Mouse (Mus musculus) myocyte (in vitro differentiated cells): ENCODE measurements around the gene Kirrel3. TPM values are rescaled to one million over a fixed set of nuclear protein-coding genes. Genes with fewer than 3 reads are reported as not detected.

Experiments
- H3K27me3 ChIP-seq: one replicate; pipeline ENCODE4 v1.6.1; 2011; ENCODE audit not compliant: control insufficient read depth, insufficient read depth, insufficient read length
- H3K36me3 ChIP-seq: one replicate; pipeline ENCODE4 v1.6.1; 2011; ENCODE audit not compliant: control insufficient read depth, insufficient read depth
- H3K4me2 ChIP-seq: one replicate; pipeline ENCODE4 v1.6.1; 2011; ENCODE audit warnings: low read depth, control low read depth
- H3K4me3 ChIP-seq: one replicate; pipeline ENCODE4 v1.5.1; 2011; ENCODE audit warnings: mild to moderate bottlenecking, control low read depth, moderate library complexity
- H3K79me2 ChIP-seq: one replicate; pipeline ENCODE4 v1.6.1; 2011; ENCODE audit not compliant: control insufficient read depth, insufficient read depth
- H3ac ChIP-seq: one replicate; pipeline ENCODE4 v1.6.1; 2011; ENCODE audit not compliant: control insufficient read depth, insufficient read length
- CEBPB ChIP-seq: IDR thresholded peaks from 2 replicates; pipeline ENCODE4 v1.6.1; 2011; ENCODE audit warnings: mild to moderate bottlenecking, moderate library complexity; ENCODE audit not compliant: poor library complexity, insufficient read depth, severe bottlenecking
- E2F4 ChIP-seq: IDR thresholded peaks from one replicate; pipeline ENCODE4 v1.6.1; 2011; ENCODE audit warnings: mild to moderate bottlenecking, control low read depth, moderate library complexity; ENCODE audit not compliant: insufficient read depth
- MAX ChIP-seq: IDR thresholded peaks from one replicate; pipeline ENCODE4 v1.6.1; 2011; ENCODE audit warnings: low read depth, mild to moderate bottlenecking, control low read depth
- MYOD1 ChIP-seq, 3 experiments: IDR thresholded peaks; one replicate each; pipeline ENCODE4 v1.6.1; 2011; ENCODE audit warnings: control low read depth in 2 of 3, low read depth in 2 of 3, mild to moderate bottlenecking in 2 of 3, moderate library complexity in 1 of 3; ENCODE audit not compliant: insufficient read length in 2 of 3, control insufficient read depth in 1 of 3
- MYOG ChIP-seq, 3 experiments: IDR thresholded peaks; one replicate each; pipeline ENCODE4 v1.6.1; 2011; ENCODE audit warnings: control low read depth in 2 of 3, low read depth in 2 of 3, mild to moderate bottlenecking in 2 of 3; ENCODE audit not compliant: insufficient read length in 2 of 3, control insufficient read depth in 1 of 3, insufficient read depth in 1 of 3
- POLR2A ChIP-seq: IDR thresholded peaks from one replicate; pipeline ENCODE4 v1.6.1; 2011; ENCODE audit warnings: low read depth, mild to moderate bottlenecking, control low read depth, moderate library complexity; ENCODE audit not compliant: insufficient read length
- POLR2AphosphoS2 ChIP-seq: IDR thresholded peaks from one replicate; pipeline ENCODE4 v1.6.1; 2011; ENCODE audit warnings: low read depth, control low read depth; ENCODE audit not compliant: insufficient read length
- REST ChIP-seq: IDR thresholded peaks from one replicate; pipeline ENCODE4 v1.6.1; 2011; ENCODE audit warnings: mild to moderate bottlenecking, control low read depth, moderate library complexity; ENCODE audit not compliant: insufficient read depth, insufficient read length
- SRF ChIP-seq: IDR thresholded peaks from one replicate; pipeline ENCODE4 v1.6.1; 2011; ENCODE audit warnings: low read depth; ENCODE audit not compliant: control insufficient read depth, insufficient read length
- TCF12 ChIP-seq: IDR thresholded peaks from one replicate; pipeline ENCODE4 v1.6.1; 2011; ENCODE audit warnings: mild to moderate bottlenecking, control low read depth; ENCODE audit not compliant: poor library complexity, insufficient read depth, severe bottlenecking
- TCF3 ChIP-seq: IDR thresholded peaks from one replicate; pipeline ENCODE4 v1.6.1; 2011; ENCODE audit warnings: low read depth, control low read depth; ENCODE audit not compliant: insufficient read length
- USF1 ChIP-seq: IDR thresholded peaks from one replicate; pipeline ENCODE4 v1.6.1; 2011; ENCODE audit warnings: low read depth, mild to moderate bottlenecking, control low read depth, moderate library complexity
- polyA plus RNA-seq: library from polyadenylated mRNA; unstranded; fragments of >200 nt; fragmentation: generic; extraction: Trizol; gene quantifications from one replicate; pipeline ENCODE4 v1.2.1, GENCODE M21; 2012; ENCODE audit warnings: missing spikeins

Kirrel3 gene
- polyA plus RNA-seq, 1 experiment: 2.8 TPM

DNA sequence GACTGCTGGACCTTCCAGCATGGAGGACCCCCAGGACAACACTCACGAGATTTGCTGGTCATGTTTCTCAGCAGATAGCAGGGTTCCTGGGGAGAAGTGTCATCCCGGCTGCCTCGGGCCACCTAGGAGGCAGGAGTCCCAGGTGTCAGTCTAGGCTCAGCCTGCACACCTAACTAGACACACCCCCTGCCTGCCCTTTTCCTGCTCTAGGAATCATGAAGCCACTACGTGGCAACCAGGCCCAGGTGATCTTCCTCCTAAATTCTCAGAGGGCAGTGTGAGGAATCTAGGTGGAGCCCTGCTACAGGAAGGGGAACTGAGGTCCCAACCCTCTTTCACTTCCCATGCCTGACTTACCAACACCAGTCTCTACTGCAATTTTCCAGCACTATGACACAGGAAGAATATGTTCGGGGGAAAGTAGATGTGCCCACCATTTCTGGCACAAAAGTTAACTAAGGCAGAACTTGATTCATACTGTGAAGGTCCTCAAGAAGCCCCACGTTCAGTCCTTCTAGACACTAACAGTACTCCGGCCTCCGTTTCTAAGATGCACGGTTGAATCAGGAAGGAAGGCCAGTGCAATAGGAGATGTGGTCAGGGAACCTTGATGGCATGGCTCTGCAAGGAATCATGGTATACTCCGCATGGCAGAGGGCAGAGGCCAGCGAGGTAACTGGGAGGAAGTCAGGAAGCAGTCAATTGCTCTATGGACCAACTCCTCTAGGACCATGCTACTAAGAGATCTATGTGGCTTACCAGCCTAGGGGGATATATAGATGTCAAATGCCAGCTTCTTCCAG is 570.0 kb downstream of the Kirrel3 start:
- no peaks in the 10 kb centered on the region for H3K27me3 ChIP-seq

GRCm38 (mm10) chr9:35056611-35057010 is 570.9 kb downstream of the Kirrel3 start:
- peaks cover 35% of the 10 kb centered on the region for H3K79me2 ChIP-seq
- H3K4me2 ChIP-seq: no peak overlapping the region
- TF ChIP-seq MYOG (IDR thresholded peaks at IDR 0.05; ENCODE audit: control insufficient read depth in 1 of 3, insufficient read depth in 1 of 3, insufficient read length in 2 of 3, low read depth in 2 of 3) (no peak), MAX (no peak), MYOD1 (IDR thresholded peaks at IDR 0.05; ENCODE audit: control insufficient read depth in 1 of 3, insufficient read length in 2 of 3, low read depth in 2 of 3) (no peak), TCF3 (no peak), E2F4 (no peak), REST (no peak), USF1 (no peak), POLR2AphosphoS2 (no peak), POLR2A (no peak), TCF12 (no peak), SRF (no peak), CEBPB (no peak)
- peaks cover 19% of the 10 kb centered on the region for H3K36me3 ChIP-seq
- no peaks in the 10 kb centered on the region for H3K27me3 ChIP-seq
- H3K4me3 ChIP-seq: no peak overlapping the region
- no peak overlapping the region for H3ac ChIP-seq

More for the DNA sequence above, 570.0 kb downstream of the Kirrel3 start:
- Histone ChIP-seq H3ac (no peak overlapping the region), H3K4me3 (no peak overlapping the region), H3K4me2 (no peak overlapping the region), H3K79me2 (peaks cover 32% of the 10 kb centered on the region), H3K36me3 (peaks cover 19% of the 10 kb centered on the region)
- no peak for TF ChIP-seq CEBPB
- no peak for TF ChIP-seq USF1

- Histone ChIP-seq H3K27me3 (no peaks in the 10 kb centered on the region), H3ac (no peak overlapping the region), H3K36me3 (peaks cover 13% of the 10 kb centered on the region), H3K4me3 (no peak overlapping the region), H3K4me2 (no peak overlapping the region), H3K79me2 (peaks cover 35% of the 10 kb centered on the region)
- TF ChIP-seq MYOG (IDR thresholded peaks at IDR 0.05; ENCODE audit: control insufficient read depth in 1 of 3, insufficient read depth in 1 of 3, insufficient read length in 2 of 3, low read depth in 2 of 3) (no peak), REST (no peak), POLR2A (no peak)
Observed at GRCm38 (mm10) chr9:35057631-35058030, 571.9 kb downstream of the Kirrel3 start.

- peaks cover 11% of the 10 kb centered on the region for H3K36me3 ChIP-seq
- peaks cover 40% of the 10 kb centered on the region for H3K79me2 ChIP-seq
- H3ac ChIP-seq: no peak overlapping the region
- H3K27me3 ChIP-seq: no peaks in the 10 kb centered on the region
- TF ChIP-seq SRF (no peak), TCF3 (no peak), REST (no peak), MAX (no peak), E2F4 (no peak), CEBPB (no peak), TCF12 (no peak), USF1 (no peak), POLR2A (no peak), MYOD1 (IDR thresholded peaks at IDR 0.05; ENCODE audit: control insufficient read depth in 1 of 3, insufficient read length in 2 of 3, low read depth in 2 of 3) (no peak), MYOG (IDR thresholded peaks at IDR 0.05; ENCODE audit: control insufficient read depth in 1 of 3, insufficient read depth in 1 of 3, insufficient read length in 2 of 3, low read depth in 2 of 3) (no peak), POLR2AphosphoS2 (no peak)
- H3K4me3 ChIP-seq: no peak overlapping the region
- no peak overlapping the region for H3K4me2 ChIP-seq
Observed at GRCm38 (mm10) chr9:35058186-35058585, 572.5 kb downstream of the Kirrel3 start.

- no peak overlapping the region for H3K4me3 ChIP-seq
- peaks cover 5% of the 10 kb centered on the region for H3K36me3 ChIP-seq
- TF ChIP-seq MYOG (IDR thresholded peaks at IDR 0.05; ENCODE audit: control insufficient read depth in 1 of 3, insufficient read depth in 1 of 3, insufficient read length in 2 of 3, low read depth in 2 of 3): no peak
- no peak for TF ChIP-seq POLR2AphosphoS2
- TF ChIP-seq SRF: no peak
- TF ChIP-seq MYOD1 (IDR thresholded peaks at IDR 0.05; ENCODE audit: control insufficient read depth in 1 of 3, insufficient read length in 2 of 3, low read depth in 2 of 3): no peak
- no peak for TF ChIP-seq MAX
- TF ChIP-seq POLR2A: no peak
- TF ChIP-seq E2F4: no peak
- no peak for TF ChIP-seq CEBPB
- no peak for TF ChIP-seq REST
- TF ChIP-seq TCF12: no peak
- no peak for TF ChIP-seq USF1
- no peak for TF ChIP-seq TCF3
- no peak overlapping the region for H3K4me2 ChIP-seq
- no peaks in the 10 kb centered on the region for H3K27me3 ChIP-seq
- no peak overlapping the region for H3ac ChIP-seq
- peaks cover 46% of the 10 kb centered on the region for H3K79me2 ChIP-seq
Observed at GRCm38 (mm10) chr9:35058596-35059354, 573.1 kb downstream of the Kirrel3 start.
